Mouse (Mus musculus): Measurements from ENCODE around the gene Adcy1.

Gene Adcy1

GRCm38 (mm10) chr11:7138370-7138769 is 75.1 kb downstream of the Adcy1 start:
- no peak for DNase-seq

GRCm38 (mm10) chr11:7140449-7140848 is 77.2 kb downstream of the Adcy1 start:
- DNase-seq = peak; percentile 79

GRCm38 (mm10) chr11:7142725-7143124 is 79.4 kb downstream of the Adcy1 start:
- DNase-seq = peak; percentile 66

- DNase-seq = peak; percentile 60
Measured at GRCm38 (mm10) chr11:7144369-7144768, 81.1 kb downstream of the Adcy1 start.

GRCm38 (mm10) chr11:7145221-7145620 is 81.9 kb downstream of the Adcy1 start:
- no peak for DNase-seq

GRCm38 (mm10) chr11:7147536-7147935 is 84.2 kb downstream of the Adcy1 start:
- DNase-seq = no peak

GRCm38 (mm10) chr11:7147945-7148344 is 84.7 kb downstream of the Adcy1 start:
- DNase-seq = no peak

GRCm38 (mm10) chr11:7149471-7149870 is 86.2 kb downstream of the Adcy1 start:
- no peak for DNase-seq

- peak; percentile 86 for DNase-seq
Measured at GRCm38 (mm10) chr11:7150511-7150910, 87.2 kb downstream of the Adcy1 start.

- DNase-seq = no peak
Measured at GRCm38 (mm10) chr11:7152371-7152770, 89.1 kb downstream of the Adcy1 start.

GRCm38 (mm10) chr11:7153081-7153480 is 89.8 kb downstream of the Adcy1 start:
- no peak for DNase-seq

- DNase-seq = no peak
Measured at GRCm38 (mm10) chr11:7156427-7156826, 93.1 kb downstream of the Adcy1 start.

GRCm38 (mm10) chr11:7158196-7158595 is 94.9 kb downstream of the Adcy1 start:
- DNase-seq = no peak

GRCm38 (mm10) chr11:7160146-7160545 is 96.9 kb downstream of the Adcy1 start:
- peak; percentile 73 for DNase-seq

GRCm38 (mm10) chr11:7160637-7161101 is 97.4 kb downstream of the Adcy1 start:
- DNase-seq = no peak

GRCm38 (mm10) chr11:7161502-7162174 is 98.3 kb downstream of the Adcy1 start:
- DNase-seq = peak; percentile 82

- no peak for DNase-seq
Measured at GRCm38 (mm10) chr11:7164416-7164815, 101.1 kb downstream of the Adcy1 start.

- peak; percentile 52 for DNase-seq
Measured at GRCm38 (mm10) chr11:7169645-7170044, 106.4 kb downstream of the Adcy1 start.

GRCm38 (mm10) chr11:7173664-7174063 is 110.4 kb downstream of the Adcy1 start:
- no peak for DNase-seq

GRCm38 (mm10) chr11:7178724-7179123 is 115.4 kb downstream of the Adcy1 start:
- peak; percentile 4 for DNase-seq

GRCm38 (mm10) chr11:7179276-7179675 is 116.0 kb downstream of the Adcy1 start:
- peak; percentile 3 for DNase-seq

- peak; percentile 6 for DNase-seq
Measured at GRCm38 (mm10) chr11:7182409-7183042, 119.2 kb downstream of the Adcy1 start.

GRCm38 (mm10) chr11:7184420-7184819 is 121.1 kb downstream of the Adcy1 start:
- peak; percentile 4 for DNase-seq

- peak; percentile 5 for DNase-seq
Measured at GRCm38 (mm10) chr11:7187472-7187871, 124.2 kb downstream of the Adcy1 start.

GRCm38 (mm10) chr11:7188469-7188868 is 125.2 kb downstream of the Adcy1 start, which contains the start of gene Gm11985:
TSS of gene Gm11985 (minus strand) at chr11:7188569.
- DNase-seq = no peak
